Mouse (Mus musculus) v-Abl transformed pro-B cells (cell line): ENCODE measurements around the gene Hoxb8.

Source experiments
- in situ Hi-C, 2 experiments: fragments of 400-800 bp; cut with MboI; formaldehyde crosslinking; loops; one replicate each; pipeline ENCODE4 v1.15.1; 2025; ENCODE audit not compliant: unreplicated experiment in 2 of 2

The Hoxb8 gene

DNA sequence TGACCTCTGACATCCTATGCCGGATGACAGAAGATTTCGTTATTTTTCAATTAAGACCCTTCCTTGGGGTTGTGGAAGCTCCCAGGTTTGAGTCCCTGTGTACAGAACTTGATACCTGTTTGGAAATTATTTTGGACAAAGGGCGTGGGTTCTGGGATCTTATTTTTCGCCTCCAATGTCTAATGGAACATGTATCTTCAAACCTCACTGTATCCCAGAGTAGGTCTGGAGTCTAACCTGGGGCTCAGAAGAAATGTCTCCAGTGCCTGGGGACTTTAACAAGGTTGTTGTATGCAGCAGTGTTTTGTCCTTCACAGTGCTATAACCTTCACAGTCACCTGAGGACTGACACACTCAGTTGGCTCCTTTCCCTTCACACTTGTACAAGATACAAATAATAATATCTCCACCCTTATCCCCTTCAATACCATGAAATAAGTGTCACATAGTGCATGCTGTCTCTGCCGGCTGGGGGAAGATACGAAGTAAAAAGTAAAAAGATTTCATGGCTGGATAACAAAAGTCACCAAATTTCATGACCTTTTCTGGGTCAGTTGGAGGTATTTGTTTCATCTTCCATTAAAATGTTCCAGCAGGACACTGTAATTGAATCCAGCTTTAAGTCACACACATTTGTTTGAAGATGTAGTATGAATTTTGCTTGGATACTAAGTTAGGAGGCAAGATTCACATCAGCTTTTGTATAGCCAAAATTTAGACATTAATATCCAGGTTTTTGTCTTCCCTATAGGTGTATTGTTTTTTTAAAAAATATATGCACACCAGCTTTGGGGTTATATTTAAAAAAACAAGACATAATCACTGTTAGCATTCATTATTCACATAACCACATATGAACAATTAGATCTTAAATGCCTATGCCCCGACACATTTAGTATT, 14.4 kb upstream of the Hoxb8 start:
- in situ Hi-C loops: no loop called here

GRCm38 (mm10) chr11:96268031-96268745, 13.5 kb upstream of the Hoxb8 start:
- in situ Hi-C loops: no loop called here

GRCm38 (mm10) chr11:96269869-96270268, 11.8 kb upstream of the Hoxb8 start:
- in situ Hi-C loops: no loop called here

- in situ Hi-C loops: no loop called here
Observed at GRCm38 (mm10) chr11:96270996-96271540, 10.6 kb upstream of the Hoxb8 start, which contains the start of gene Hoxb9. TSS of gene Hoxb9 (plus strand) at chr11:96271457.

GRCm38 (mm10) chr11:96271541-96272011, 10.1 kb upstream of the Hoxb8 start:
- in situ Hi-C loops: no loop called here

GRCm38 (mm10) chr11:96272024-96272921, 9.4 kb upstream of the Hoxb8 start:
- in situ Hi-C loops: no loop called here

GRCm38 (mm10) chr11:96274428-96274827, 7.3 kb upstream of the Hoxb8 start:
- in situ Hi-C loops: no loop called here

GRCm38 (mm10) chr11:96275896-96276295, 5.8 kb upstream of the Hoxb8 start:
- in situ Hi-C loops: loop anchor here (5.0 to 25.0 kb wide), 3 partner anchors 486 to 786 kb away; partner anchors contain the start of gene Osbpl7 (in 1 of the 2)

GRCm38 (mm10) chr11:96277151-96278044, 4.3 kb upstream of the Hoxb8 start:
- in situ Hi-C loops: loop anchor here (5.0 to 25.0 kb wide), 3 partner anchors 485 to 785 kb away; partner anchors contain the start of gene Osbpl7 (in 1 of the 2)

GRCm38 (mm10) chr11:96278324-96278723, 3.4 kb upstream of the Hoxb8 start:
- in situ Hi-C loops: loop anchor here (5.0 to 25.0 kb wide), 3 partner anchors 484 to 784 kb away; partner anchors contain the start of gene Osbpl7 (in 1 of the 2)

DNA sequence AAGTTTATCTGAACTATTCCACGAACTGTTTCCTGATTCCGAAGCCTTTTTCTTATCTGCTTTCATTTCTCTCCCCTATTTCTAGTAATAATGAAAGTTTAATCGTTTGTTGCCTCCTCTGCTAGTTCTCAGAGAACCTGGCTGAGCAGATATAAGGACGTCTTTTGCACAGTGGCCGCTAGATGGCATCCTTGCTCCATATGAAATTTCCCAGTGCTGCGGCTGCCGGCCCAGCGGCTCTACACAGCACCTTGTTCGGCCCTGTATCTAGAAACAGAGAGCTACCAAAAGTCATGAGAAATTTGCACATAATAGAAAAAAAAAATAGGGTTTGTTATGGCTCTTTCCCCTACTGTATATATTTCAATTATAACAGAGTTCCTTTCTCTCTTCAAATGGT, 2.9 kb upstream of the Hoxb8 start:
- in situ Hi-C loops: loop anchor here (5.0 to 25.0 kb wide), 3 partner anchors 484 to 784 kb away; partner anchors contain the start of gene Osbpl7 (in 1 of the 2)

DNA sequence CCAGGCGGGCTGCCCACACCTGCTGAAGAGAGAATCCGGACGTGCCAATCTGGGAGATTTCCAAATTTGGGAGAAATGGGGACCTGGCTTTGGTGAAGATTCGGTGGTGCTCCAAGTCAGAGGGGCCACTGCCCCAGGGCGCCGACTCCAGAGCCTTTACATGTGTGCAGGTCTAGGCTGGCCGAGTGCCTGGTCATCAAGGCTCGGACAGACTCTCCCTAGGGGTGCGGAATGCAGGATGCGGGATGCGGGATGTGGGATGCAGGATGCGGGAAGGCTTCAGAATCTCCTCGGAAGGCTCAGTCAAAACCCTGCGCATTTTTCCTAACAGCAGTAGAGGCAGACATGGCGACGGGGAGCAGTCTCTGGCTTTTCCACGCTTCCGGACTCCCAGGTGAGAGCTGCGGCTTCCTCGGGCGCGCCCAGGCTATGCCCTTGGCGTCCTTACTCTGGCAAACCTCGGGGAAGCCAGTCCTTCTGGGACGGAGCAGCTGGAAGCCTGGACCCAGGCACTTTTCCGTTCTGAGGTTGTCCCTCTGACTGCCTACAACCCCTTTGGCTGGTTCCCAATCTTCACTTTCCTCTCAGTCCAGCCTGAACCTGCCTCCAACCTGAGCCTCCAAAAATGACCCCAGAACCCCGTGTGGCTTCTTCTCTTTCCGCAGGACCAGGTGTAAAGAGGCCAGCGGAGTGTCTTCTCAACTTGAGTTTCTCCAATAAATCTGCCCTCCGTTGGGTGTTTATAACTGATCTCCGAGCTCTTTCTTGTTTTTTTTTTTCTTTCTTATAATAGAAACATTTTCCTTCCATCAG, 2.1 kb upstream of the Hoxb8 start:
- in situ Hi-C loops: loop anchor here (5.0 to 25.0 kb wide), 6 partner anchors 255 to 783 kb away; partner anchors contain the start of gene Osbpl7 (in 1 of the 2)

DNA sequence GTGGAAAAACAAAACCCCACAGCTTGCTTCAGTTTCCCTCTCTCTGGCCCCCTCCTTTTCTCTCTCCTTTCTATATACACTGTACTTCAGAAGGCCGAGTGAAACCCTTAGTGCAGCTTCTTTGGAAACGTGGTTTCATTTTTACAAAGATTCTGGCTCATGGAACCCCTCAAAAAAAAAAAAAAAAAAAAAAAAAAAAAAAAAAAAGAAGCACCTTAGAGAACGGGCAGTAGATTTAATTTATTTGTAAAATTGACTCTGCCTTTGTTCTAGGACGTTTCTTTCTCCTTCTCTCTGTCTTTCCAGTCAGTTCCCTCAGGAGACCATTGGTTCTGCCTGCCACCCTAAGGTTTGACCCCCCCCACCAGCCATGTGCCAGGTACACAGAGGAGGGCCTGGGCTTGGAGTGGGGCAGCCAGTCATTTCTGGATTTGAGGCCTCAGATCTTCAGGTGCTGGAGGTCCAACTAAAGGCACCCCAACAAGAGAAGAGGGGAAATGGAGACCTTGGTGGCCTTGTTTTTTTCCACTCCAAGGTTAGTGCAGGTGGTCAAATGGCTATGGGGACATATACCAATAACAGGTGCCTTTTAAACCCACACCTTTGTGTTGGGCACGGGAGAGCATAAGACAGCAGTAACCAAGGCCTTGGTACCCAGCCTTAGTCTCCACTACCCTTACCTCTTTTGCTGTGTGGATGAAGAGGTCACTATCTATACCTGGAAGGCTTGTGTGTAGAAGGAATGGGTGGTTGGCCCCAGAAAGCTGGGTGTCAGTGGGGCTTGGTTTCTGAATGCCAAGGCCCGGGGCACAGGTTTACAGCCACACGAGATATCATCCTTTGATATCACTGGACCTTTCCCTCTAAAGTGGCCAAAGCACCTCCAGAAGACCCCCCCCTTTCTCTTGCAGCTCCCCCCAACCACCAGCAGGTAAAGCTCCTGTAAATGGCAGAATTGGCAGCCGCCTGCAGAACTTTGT, 1.0 kb upstream of the Hoxb8 start:
- in situ Hi-C loops: loop anchor here (5.0 to 25.0 kb wide), 6 partner anchors 254 to 782 kb away; partner anchors contain the start of gene Osbpl7 (in 1 of the 2)

- in situ Hi-C loops: loop anchor here (5.0 to 25.0 kb wide), 6 partner anchors 253 to 781 kb away; partner anchors contain the start of gene Osbpl7 (in 1 of the 2)
Observed at GRCm38 (mm10) chr11:96281396-96281795, 309 bp upstream of the Hoxb8 start.

GRCm38 (mm10) chr11:96282795-96283430, 1.2 kb downstream of the Hoxb8 start:
- in situ Hi-C loops: loop anchor here (5.0 to 25.0 kb wide), 6 partner anchors 252 to 779 kb away; partner anchors contain the start of gene Osbpl7 (in 1 of the 2)
